Mouse (Mus musculus) spleen, adult 12 weeks (tissue): ENCODE results near the gene Cherp.

Experiments
- DNase-seq: peaks from one replicate; pipeline ENCODE4 v3.0.0; 2022; ENCODE audit warnings: low spot score

Cherp gene

GRCm38 (mm10) chr8:72474826-72475546 lies at the start of gene Cherp:
Gene Cherp (minus strand): TSS chr8:72475226.
- peak; percentile 96 for DNase-seq

DNA sequence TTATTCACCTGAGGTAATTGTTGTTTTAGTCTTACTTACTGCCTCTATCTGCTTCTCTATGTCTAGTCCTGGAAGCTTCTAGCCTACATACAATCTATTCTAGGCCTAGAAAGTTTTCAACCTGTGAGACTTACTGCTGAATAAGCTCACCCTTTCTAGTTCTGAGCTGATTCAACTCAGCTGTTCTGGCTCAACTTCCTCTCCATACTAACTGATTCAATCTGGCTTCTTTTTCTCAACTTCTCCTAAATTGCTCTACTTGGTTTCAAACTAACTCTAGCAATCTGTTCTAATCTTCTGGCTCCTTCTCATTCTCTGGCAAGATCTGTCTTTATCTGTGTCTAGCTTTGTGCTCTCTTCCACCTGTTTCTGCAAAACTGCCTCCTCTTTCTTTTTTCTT lies 46.9 kb upstream of the Cherp start:
- DNase-seq: no peak

GRCm38 (mm10) chr8:72517421-72517988 lies 42.5 kb upstream of the Cherp start:
- DNase-seq: no peak

DNA sequence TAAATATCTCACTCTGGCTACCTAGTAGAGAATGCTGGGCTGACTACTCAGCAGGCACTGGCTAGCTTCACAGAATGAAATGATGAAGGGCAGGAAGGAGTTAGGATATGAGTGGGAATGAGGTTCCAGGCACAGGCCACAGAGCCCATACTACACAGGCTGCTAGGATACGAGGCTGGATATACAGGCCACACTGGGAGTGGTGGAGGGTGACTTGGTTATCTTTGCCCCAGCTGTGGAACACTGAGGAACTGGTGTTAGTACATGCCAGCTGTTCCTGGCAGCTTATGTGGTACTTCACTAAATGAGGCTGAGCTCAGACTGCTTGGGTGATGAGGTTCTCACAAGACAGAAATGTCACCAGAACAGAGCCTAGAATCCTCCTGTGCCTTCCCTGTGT lies 38.1 kb upstream of the Cherp start:
- DNase-seq: no peak

DNA sequence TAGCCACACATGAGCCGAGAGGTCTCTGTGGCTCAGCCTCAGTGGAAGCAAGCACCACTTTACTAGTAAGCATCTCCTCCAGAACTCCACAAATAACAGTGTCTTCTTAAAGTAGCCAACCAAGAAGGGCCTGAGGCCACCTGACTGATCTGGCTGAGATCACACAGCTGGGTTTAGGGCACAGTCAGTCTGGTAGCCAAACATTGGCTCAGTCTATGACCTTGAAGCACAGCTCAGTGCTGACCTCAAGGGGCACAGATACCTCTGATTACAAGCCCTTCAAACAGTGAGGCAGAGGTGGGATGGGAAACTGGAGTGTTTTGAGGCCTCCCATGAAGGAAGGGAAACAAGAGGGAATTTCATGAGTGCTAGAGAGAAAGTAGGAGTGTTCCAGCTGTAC lies 37.6 kb upstream of the Cherp start:
- DNase-seq: no peak

DNA sequence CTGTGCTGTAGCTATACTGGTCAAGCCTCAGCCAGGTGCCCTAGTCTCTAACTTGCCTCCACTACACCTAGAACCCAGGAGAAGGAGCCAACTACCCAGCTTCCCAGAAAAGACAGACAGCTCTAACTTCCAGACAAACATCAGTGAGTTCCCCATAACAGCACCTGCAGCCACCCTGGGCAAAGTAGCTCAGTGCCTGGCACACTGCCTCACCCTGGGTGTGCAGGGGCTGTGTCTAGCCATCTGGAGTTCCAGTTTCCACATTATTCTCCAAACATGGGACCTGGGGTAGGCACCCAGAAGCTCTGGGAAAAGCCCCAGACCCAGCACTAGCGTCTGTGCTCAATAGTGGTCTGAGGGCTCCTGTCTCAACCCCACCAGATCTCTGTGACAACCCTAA lies 32.5 kb upstream of the Cherp start:
- DNase-seq: no peak

DNA sequence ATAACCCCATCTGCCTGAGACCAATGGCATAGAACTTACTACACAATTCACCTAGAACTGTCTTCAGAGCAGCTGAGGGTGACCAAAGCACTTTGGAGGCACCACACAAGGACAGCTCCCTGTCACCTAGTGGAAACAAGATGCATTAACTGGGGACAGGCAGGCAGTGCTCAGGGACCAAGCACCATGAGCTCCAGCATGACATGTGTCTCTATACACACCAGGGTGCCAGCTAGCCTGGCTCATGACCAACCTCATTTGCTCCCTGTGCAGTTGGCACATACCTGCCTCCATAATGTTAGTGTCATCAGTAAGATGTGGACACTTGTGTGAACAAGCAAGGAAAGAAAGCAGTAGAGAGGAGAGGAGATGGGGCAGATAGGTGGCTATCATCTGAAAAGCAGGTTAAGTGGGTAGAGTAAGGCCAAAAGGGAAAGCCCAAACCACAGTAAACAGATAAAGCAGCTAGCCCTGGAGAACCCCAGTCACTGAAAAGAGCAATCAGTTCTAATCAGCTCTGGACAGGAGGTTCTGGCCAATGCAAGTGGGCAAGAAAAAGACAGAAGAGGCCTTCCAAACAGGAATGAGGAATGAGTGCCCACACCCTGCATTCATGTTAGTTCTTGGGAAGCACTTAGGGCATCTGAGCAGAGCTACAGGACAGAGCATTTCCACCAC lies 29.8 kb upstream of the Cherp start:
- DNase-seq: no peak

GRCm38 (mm10) chr8:72504137-72504536 lies 29.1 kb upstream of the Cherp start:
- DNase-seq: no peak

- no peak for DNase-seq
Measured at GRCm38 (mm10) chr8:72500521-72500931, 25.5 kb upstream of the Cherp start.

GRCm38 (mm10) chr8:72499521-72500284 lies 24.7 kb upstream of the Cherp start:
- DNase-seq: no peak

- DNase-seq: no peak
Measured at GRCm38 (mm10) chr8:72498527-72498926, 23.5 kb upstream of the Cherp start.

GRCm38 (mm10) chr8:72497911-72498310 lies 22.9 kb upstream of the Cherp start:
- DNase-seq: no peak

GRCm38 (mm10) chr8:72496217-72496616 lies 21.2 kb upstream of the Cherp start:
- no peak for DNase-seq

- DNase-seq: no peak
Measured at GRCm38 (mm10) chr8:72495411-72496111, 20.5 kb upstream of the Cherp start.

DNA sequence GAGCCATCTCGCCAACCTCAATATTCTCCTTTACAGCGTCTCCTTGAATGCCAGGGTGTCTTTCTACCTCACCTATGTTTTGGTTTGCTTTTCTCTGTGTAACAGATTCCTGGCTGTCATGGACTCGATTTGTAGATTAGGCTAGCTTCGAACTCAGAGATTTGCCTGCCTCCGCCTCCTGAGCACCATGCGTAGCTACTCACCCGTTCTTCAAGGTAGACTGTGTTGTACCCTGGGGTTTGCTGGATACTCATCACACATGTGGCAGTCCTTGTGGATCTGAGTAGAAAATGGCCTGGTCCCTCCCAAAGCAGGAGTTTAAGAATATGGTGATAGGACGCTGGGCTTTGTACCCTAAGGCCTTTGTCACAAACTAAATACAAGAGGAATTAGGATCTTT lies 18.4 kb upstream of the Cherp start:
- DNase-seq: no peak

- peak; percentile 99 for DNase-seq
Measured at GRCm38 (mm10) chr8:72492622-72493081, 17.6 kb upstream of the Cherp start.

GRCm38 (mm10) chr8:72491680-72492621 lies 16.9 kb upstream of the Cherp start, which contains the start of gene Slc35e1:
Gene Slc35e1 (minus strand): TSS chr8:72492614.
- DNase-seq: peak; percentile 22

DNA sequence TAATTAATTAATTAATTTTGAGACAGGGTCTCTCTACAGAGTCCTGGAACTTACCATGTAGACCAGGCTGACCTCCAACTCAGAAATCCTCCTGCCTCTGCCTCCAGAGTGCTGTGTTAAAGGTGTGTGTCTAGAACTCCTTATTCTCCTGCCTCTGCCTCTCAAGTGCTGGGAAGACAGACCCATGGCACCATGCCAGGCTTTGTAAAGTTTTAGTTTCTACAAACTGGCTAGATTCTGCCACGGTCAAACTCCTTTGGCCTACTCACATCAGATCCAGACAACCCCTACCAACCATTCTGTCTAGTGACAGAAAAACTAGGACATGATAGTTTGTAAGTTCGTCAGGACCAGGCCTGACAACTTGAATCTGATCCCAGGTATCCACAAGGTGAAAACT lies 16.0 kb upstream of the Cherp start:
- DNase-seq: no peak

GRCm38 (mm10) chr8:72487014-72487413 lies 12.0 kb upstream of the Cherp start:
- no peak for DNase-seq

GRCm38 (mm10) chr8:72485456-72486199 lies 10.6 kb upstream of the Cherp start:
- DNase-seq: no peak
